Mouse (Mus musculus): ENCODE results near the gene Gm49661. TPM values are rescaled to one million over a fixed set of nuclear protein-coding genes. Genes with fewer than 3 reads are reported as not detected.

Gene Gm49661
- polyA plus RNA-seq, 1 experiment from 2014 or later = not detected

GRCm38 (mm10) chr8:84979599-84980421 lies 10.6 kb upstream of the Gm49661 start:
- DNase-seq (ENCODE audit: low spot score) (peak; percentile 86), ATAC-seq (ENCODE audit: low FRiP score) (peak; percentile 23; the same call in 1 of the 2 replicates)
- H3K36me3 ChIP-seq (ENCODE audit: control insufficient read depth, insufficient read depth, low read length) = no peaks in the 10 kb centered on the region
- peak overlapping the region; percentile 83 for H3K4me2 ChIP-seq (replicated peaks; ENCODE audit: low read depth, low read length)
- 1% methylated on average over 32 of the region's 42 CpGs for WGBS
- peak overlapping the region; percentile 29 for H3K4me3 ChIP-seq (ENCODE audit: low read depth, low read length)
- H3K9me3 ChIP-seq (ENCODE audit: control insufficient read depth, low read length) = no peaks in the 10 kb centered on the region
- H3K9ac ChIP-seq (ENCODE audit: low read depth, low read length) = peak overlapping the region; percentile 25; the same call in 1 of the 2 replicates
- peaks cover 47% of the 10 kb centered on the region for H3K27me3 ChIP-seq (ENCODE audit: control insufficient read depth, insufficient read depth, low read length)
- H3K4me1 ChIP-seq (replicated peaks; ENCODE audit: control insufficient read depth, insufficient read depth, low read length) = peaks cover 27% of the 10 kb centered on the region
- no peak overlapping the region for H3K27ac ChIP-seq (ENCODE audit: low read depth, low read length)

- WGBS = under 1% methylated on average over 61 of the region's 63 CpGs
- H3K27me3 ChIP-seq (ENCODE audit: control insufficient read depth, insufficient read depth, low read length) = peaks cover 41% of the 10 kb centered on the region
- peak within 1 kb of the TSS; percentile 58; the same call in 1 of the 2 replicates for H3K9ac ChIP-seq (ENCODE audit: low read depth, low read length)
- peaks cover 23% of the 10 kb centered on the region for H3K4me1 ChIP-seq (replicated peaks; ENCODE audit: control insufficient read depth, insufficient read depth, low read length)
- peak; percentile 84 for DNase-seq (ENCODE audit: low spot score)
- H3K4me2 ChIP-seq (replicated peaks; ENCODE audit: low read depth, low read length) = peak within 1 kb of the TSS; percentile 83
- H3K36me3 ChIP-seq (ENCODE audit: control insufficient read depth, insufficient read depth, low read length) = no peaks in the 10 kb centered on the region
- peak within 1 kb of the TSS; percentile 44 for H3K4me3 ChIP-seq (ENCODE audit: low read depth, low read length)
- ATAC-seq (ENCODE audit: low FRiP score) = peak; percentile 60
- no peaks in the 10 kb centered on the region for H3K9me3 ChIP-seq (ENCODE audit: control insufficient read depth, low read length)
- H3K27ac ChIP-seq (ENCODE audit: low read depth, low read length) = no peak within 1 kb of the TSS
These were observed 9.2 kb upstream of the Gm49661 start, which contains the start of gene Junb for GRCm38 (mm10) chr8:84978248-84978940. Gene Junb, minus strand, starts transcription at chr8:84978718.

- Histone ChIP-seq H3K4me3 (ENCODE audit: low read depth, low read length) (peak overlapping the region; percentile 44), H3K4me2 (replicated peaks; ENCODE audit: low read depth, low read length) (peak overlapping the region; percentile 83), H3K36me3 (ENCODE audit: control insufficient read depth, insufficient read depth, low read length) (no peaks in the 10 kb centered on the region), H3K27ac (ENCODE audit: low read depth, low read length) (no peak overlapping the region), H3K4me1 (replicated peaks; ENCODE audit: control insufficient read depth, insufficient read depth, low read length) (peaks cover 23% of the 10 kb centered on the region), H3K9ac (ENCODE audit: low read depth, low read length) (peak overlapping the region; percentile 58; the same call in 1 of the 2 replicates), H3K9me3 (ENCODE audit: control insufficient read depth, low read length) (no peaks in the 10 kb centered on the region), H3K27me3 (ENCODE audit: control insufficient read depth, insufficient read depth, low read length) (peaks cover 41% of the 10 kb centered on the region)
- WGBS = 2% methylated on average over 66 of the region's 70 CpGs
- no peak for ATAC-seq (ENCODE audit: low FRiP score)
- DNase-seq (ENCODE audit: low spot score) = peak; percentile 72
These were observed 8.4 kb upstream of the Gm49661 start for GRCm38 (mm10) chr8:84977435-84978247.

GRCm38 (mm10) chr8:84976763-84977434 lies 7.7 kb upstream of the Gm49661 start:
- Histone ChIP-seq H3K4me2 (replicated peaks; ENCODE audit: low read depth, low read length) (peak overlapping the region; percentile 83), H3K27me3 (ENCODE audit: control insufficient read depth, insufficient read depth, low read length) (peaks cover 39% of the 10 kb centered on the region), H3K4me1 (replicated peaks; ENCODE audit: control insufficient read depth, insufficient read depth, low read length) (peaks cover 23% of the 10 kb centered on the region), H3K36me3 (ENCODE audit: control insufficient read depth, insufficient read depth, low read length) (no peaks in the 10 kb centered on the region), H3K9ac (ENCODE audit: low read depth, low read length) (peak overlapping the region; percentile 40; the same call in 1 of the 2 replicates), H3K4me3 (ENCODE audit: low read depth, low read length) (peak overlapping the region; percentile 44), H3K27ac (ENCODE audit: low read depth, low read length) (no peak overlapping the region), H3K9me3 (ENCODE audit: control insufficient read depth, low read length) (no peaks in the 10 kb centered on the region)
- ATAC-seq (ENCODE audit: low FRiP score) = no peak
- no peak for DNase-seq (ENCODE audit: low spot score)
- 1% methylated on average over 25 of the region's 25 CpGs for WGBS

- no peaks in the 10 kb centered on the region for H3K9me3 ChIP-seq (ENCODE audit: control insufficient read depth, low read length)
- peaks cover 25% of the 10 kb centered on the region for H3K4me1 ChIP-seq (replicated peaks; ENCODE audit: control insufficient read depth, insufficient read depth, low read length)
- H3K4me3 ChIP-seq (ENCODE audit: low read depth, low read length) = peak overlapping the region; percentile 36
- 2% methylated on average over 48 of the region's 61 CpGs for WGBS
- peak overlapping the region; percentile 25; the same call in 1 of the 2 replicates for H3K9ac ChIP-seq (ENCODE audit: low read depth, low read length)
- peak overlapping the region; percentile 83 for H3K4me2 ChIP-seq (replicated peaks; ENCODE audit: low read depth, low read length)
- peak overlapping the region; percentile 19; the same call in 1 of the 2 replicates for H3K27ac ChIP-seq (ENCODE audit: low read depth, low read length)
- peaks cover 38% of the 10 kb centered on the region for H3K27me3 ChIP-seq (ENCODE audit: control insufficient read depth, insufficient read depth, low read length)
- peak; percentile 95 for DNase-seq (ENCODE audit: low spot score)
- peak; percentile 86 for ATAC-seq (ENCODE audit: low FRiP score)
- 0 out of 2 replicates have a peak, but pooled peaks cover 2% of the 10 kb centered on the region for H3K36me3 ChIP-seq (ENCODE audit: control insufficient read depth, insufficient read depth, low read length)
These were observed 7.0 kb upstream of the Gm49661 start for GRCm38 (mm10) chr8:84976031-84976762.

GRCm38 (mm10) chr8:84975434-84975833 lies 6.2 kb upstream of the Gm49661 start:
- DNase-seq (ENCODE audit: low spot score) (peak; percentile 72), ATAC-seq (ENCODE audit: low FRiP score) (no peak)
- Histone ChIP-seq H3K36me3 (ENCODE audit: control insufficient read depth, insufficient read depth, low read length) (0 out of 2 replicates have a peak, but pooled peaks cover 2% of the 10 kb centered on the region), H3K4me3 (ENCODE audit: low read depth, low read length) (no peak overlapping the region), H3K27me3 (ENCODE audit: control insufficient read depth, insufficient read depth, low read length) (peaks cover 32% of the 10 kb centered on the region), H3K9ac (ENCODE audit: low read depth, low read length) (no peak overlapping the region), H3K4me2 (replicated peaks; ENCODE audit: low read depth, low read length) (no peak overlapping the region), H3K27ac (ENCODE audit: low read depth, low read length) (no peak overlapping the region), H3K9me3 (ENCODE audit: control insufficient read depth, low read length) (no peaks in the 10 kb centered on the region), H3K4me1 (replicated peaks; ENCODE audit: control insufficient read depth, insufficient read depth, low read length) (peaks cover 26% of the 10 kb centered on the region)
- WGBS = 29% methylated on average over 7 of the region's 7 CpGs

GRCm38 (mm10) chr8:84974543-84975142 lies 5.4 kb upstream of the Gm49661 start:
- DNase-seq (ENCODE audit: low spot score) (no peak), ATAC-seq (ENCODE audit: low FRiP score) (no peak)
- WGBS = 85% methylated on average over 8 of the region's 8 CpGs
- H3K9me3 ChIP-seq (ENCODE audit: control insufficient read depth, low read length) = no peaks in the 10 kb centered on the region
- peaks cover 22% of the 10 kb centered on the region; the same call in 1 of the 2 replicates for H3K4me1 ChIP-seq (replicated peaks; ENCODE audit: control insufficient read depth, insufficient read depth, low read length)
- H3K27me3 ChIP-seq (ENCODE audit: control insufficient read depth, insufficient read depth, low read length) = peaks cover 27% of the 10 kb centered on the region
- H3K9ac ChIP-seq (ENCODE audit: low read depth, low read length) = no peak overlapping the region
- no peak overlapping the region for H3K27ac ChIP-seq (ENCODE audit: low read depth, low read length)
- H3K4me3 ChIP-seq (ENCODE audit: low read depth, low read length) = no peak overlapping the region
- H3K36me3 ChIP-seq (ENCODE audit: control insufficient read depth, insufficient read depth, low read length) = 0 out of 2 replicates have a peak, but pooled peaks cover 2% of the 10 kb centered on the region
- no peak overlapping the region for H3K4me2 ChIP-seq (replicated peaks; ENCODE audit: low read depth, low read length)

Measured in hindbrain, embryonic 11.5 days (tissue).